Mouse (Mus musculus) limb, embryonic 14.5 days (tissue): ENCODE data around the gene Parp16. TPM values are rescaled to one million over a fixed set of nuclear protein-coding genes. Genes with fewer than 3 reads are reported as not detected.

Source experiments
- ATAC-seq: fragments of 200-750 bp; cut with Nextera tagmentation; 2 replicates; pipeline ENCODE4 v1.8.0; 2017; ENCODE audit warnings: low read depth, moderate number of reproducible peaks, moderate TSS enrichment; ENCODE audit not compliant: low FRiP score
- DNase-seq: peaks from one replicate; pipeline ENCODE4 v3.0.0-alpha.2; 2015; ENCODE audit warnings: low spot score
- H3K27ac ChIP-seq: fragments of 300-500 bp; sonication (generic); replicated peaks from 2 replicates; pipeline ENCODE4 v1.5.1; 2014; ENCODE audit warnings: low read depth, mild to moderate bottlenecking, low read length, moderate library complexity, mixed read lengths
- H3K27me3 ChIP-seq: fragments of 300-500 bp; sonication (generic); 2 replicates; pipeline ENCODE4 v1.6.1; 2014; ENCODE audit warnings: low read length, mixed read lengths; ENCODE audit not compliant: control insufficient read depth, insufficient read depth
- H3K36me3 ChIP-seq: fragments of 300-500 bp; sonication (generic); 2 replicates; pipeline ENCODE4 v1.6.1; 2014; ENCODE audit warnings: mild to moderate bottlenecking, low read length, moderate library complexity, mixed read lengths; ENCODE audit not compliant: control insufficient read depth, insufficient read depth
- H3K4me1 ChIP-seq: fragments of 300-500 bp; sonication (generic); 2 replicates; pipeline ENCODE4 v1.6.1; 2014; ENCODE audit warnings: antibody characterized with exemption, low read length, mixed read lengths; ENCODE audit not compliant: control insufficient read depth, insufficient read depth
- H3K4me2 ChIP-seq: fragments of 300-500 bp; sonication (generic); replicated peaks from 2 replicates; pipeline ENCODE4 v1.6.1; 2014; ENCODE audit warnings: low read depth, mild to moderate bottlenecking, low read length, moderate library complexity; ENCODE audit not compliant: severe bottlenecking
- H3K4me3 ChIP-seq: fragments of 300-500 bp; sonication (generic); replicated peaks from 2 replicates; pipeline ENCODE4 v1.5.1; 2014; ENCODE audit warnings: low read length
- H3K9ac ChIP-seq: fragments of 300-500 bp; sonication (generic); 2 replicates; pipeline ENCODE4 v1.6.1; 2014; ENCODE audit warnings: mild to moderate bottlenecking, low read depth, low read length, moderate library complexity; ENCODE audit not compliant: severe bottlenecking
- H3K9me3 ChIP-seq: fragments of 300-500 bp; sonication (generic); 2 replicates; pipeline ENCODE4 v1.6.1; 2016; ENCODE audit warnings: low read length; ENCODE audit not compliant: control insufficient read depth
- POLR2A ChIP-seq: fragments of 200-500 bp; IDR thresholded peaks from 2 replicates; pipeline ENCODE4 v1.8.0; 2012; ENCODE audit warnings: inconsistent platforms, mild to moderate bottlenecking, moderate library complexity, borderline replicate concordance; ENCODE audit not compliant: insufficient read depth, insufficient read length; ENCODE audit errors: extremely low read depth
- WGBS: fragments of 180-500 bp; shearing (Covaris S2); extraction: QIAGEN DNeasy Blood & Tissue Kit; methylation state at CpG from one replicate; pipeline ENCODE4 v1.1.7; 2014; 5-methylcytosine and 5-hydroxymethylcytosine counted together
- polyA plus RNA-seq, 2 experiments: library from polyadenylated mRNA; depleted of rRNA in 1 of 2; stranded (reverse) in 1 of 2; unstranded in 1 of 2; fragments of >200 nt; fragmentation: Nextera tagmentation in 1 of 2; extraction: Ambion mirVana in 1 of 2; gene quantifications; 2 replicates each; pipeline versions ENCODE4 v1.2.1 to v1.2.3; 2012 to 2014

Parp16 gene
- polyA plus RNA-seq, 2 experiments, result 7.6 TPM

DNA sequence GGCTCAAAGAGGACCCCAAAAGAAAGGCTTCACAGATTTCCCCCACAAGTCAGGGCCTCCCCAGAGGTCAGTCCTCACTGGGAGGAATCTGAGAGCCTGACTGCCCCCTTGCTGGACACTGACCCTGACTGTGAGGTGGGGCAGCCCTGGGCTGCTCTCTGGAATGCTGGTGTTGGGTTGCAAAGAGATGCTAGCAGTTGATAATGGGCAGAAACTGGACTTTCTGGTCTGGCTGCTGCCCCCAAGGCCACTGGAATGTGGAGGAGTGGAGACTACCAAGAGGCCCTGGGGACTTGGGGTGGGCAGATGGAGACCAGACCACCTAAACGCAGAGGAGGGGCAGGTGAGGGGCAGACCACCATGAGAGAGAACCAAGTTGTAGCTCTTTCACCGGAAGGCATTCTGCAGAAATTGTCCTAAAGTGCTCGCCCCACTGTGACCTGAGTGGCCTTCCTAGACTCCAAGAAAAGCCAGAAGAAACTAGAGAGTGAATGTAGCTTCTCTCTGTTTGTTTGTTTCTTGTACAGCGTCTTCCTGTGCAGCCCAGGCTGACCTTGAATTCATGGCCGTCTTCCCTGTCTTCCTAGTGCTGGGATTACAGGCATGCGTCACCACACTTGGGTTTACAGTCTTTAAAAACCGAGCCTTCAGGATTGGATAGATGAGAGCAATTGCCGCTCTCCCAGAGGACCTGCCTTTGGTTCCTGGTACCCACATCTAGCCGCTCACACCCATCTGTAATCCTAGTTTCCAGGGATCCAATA lies 40.3 kb upstream of the Parp16 start:
- Histone ChIP-seq H3K27ac (no peak overlapping the region), H3K4me3 (no peak overlapping the region)

GRCm38 (mm10) chr9:65156604-65157003 lies 38.5 kb upstream of the Parp16 start:
- Histone ChIP-seq H3K4me2 (no peak overlapping the region), H3K4me3 (no peak overlapping the region), H3K9ac (no peak overlapping the region), H3K9me3 (no peaks in the 10 kb centered on the region), H3K27ac (no peak overlapping the region), H3K27me3 (peaks cover 3% of the 10 kb centered on the region), H3K4me1 (peaks cover 6% of the 10 kb centered on the region), H3K36me3 (no peaks in the 10 kb centered on the region)
- WGBS, result 10% methylated on average over 8 of the region's 8 CpGs
- ATAC-seq (no peak), DNase-seq (no peak)
- TF ChIP-seq POLR2A, result no peak

More for the DNA sequence above, 40.3 kb upstream of the Parp16 start:
- Histone ChIP-seq H3K36me3 (no peaks in the 10 kb centered on the region), H3K9ac (no peak overlapping the region), H3K27me3 (no peaks in the 10 kb centered on the region; the same call in 1 of the 2 replicates), H3K4me1 (peaks cover 6% of the 10 kb centered on the region), H3K4me2 (no peak overlapping the region), H3K9me3 (no peaks in the 10 kb centered on the region)
- no peak for TF ChIP-seq POLR2A
- WGBS, result 51% methylated on average over 9 of the region's 9 CpGs
- ATAC-seq (no peak), DNase-seq (no peak)

- Histone ChIP-seq H3K27me3 (peaks cover 14% of the 10 kb centered on the region), H3K36me3 (no peaks in the 10 kb centered on the region), H3K4me2 (no peak overlapping the region), H3K9me3 (no peaks in the 10 kb centered on the region), H3K27ac (no peak overlapping the region), H3K4me1 (peaks cover 6% of the 10 kb centered on the region), H3K9ac (no peak overlapping the region), H3K4me3 (no peak overlapping the region)
- 40% methylated on average over 6 of the region's 6 CpGs for WGBS
- no peak for TF ChIP-seq POLR2A
- ATAC-seq (no peak), DNase-seq (no peak)
Measured at GRCm38 (mm10) chr9:65157631-65158030, 37.5 kb upstream of the Parp16 start.

DNA sequence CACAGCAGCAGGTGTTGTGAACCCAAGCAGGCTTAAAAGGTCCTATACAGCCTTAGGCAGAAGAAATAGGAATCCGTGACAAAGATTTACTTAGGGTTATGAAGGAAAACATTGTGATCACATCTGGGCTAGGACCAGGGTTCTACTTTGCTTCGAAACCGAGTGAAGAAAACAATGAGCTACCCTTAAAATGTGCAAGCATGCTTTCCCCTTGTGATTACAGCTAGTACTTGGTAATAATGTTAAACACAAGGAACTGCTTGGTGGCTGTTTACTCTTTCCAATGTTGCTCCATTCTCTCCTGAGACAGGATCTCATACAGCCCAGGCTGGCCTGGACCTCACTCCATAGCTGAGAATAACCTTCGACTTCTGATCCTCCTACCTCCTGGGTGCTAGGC lies 34.0 kb upstream of the Parp16 start:
- WGBS, result 53% methylated on average over 4 of the region's 4 CpGs
- peaks cover 43% of the 10 kb centered on the region for H3K27me3 ChIP-seq
- TF ChIP-seq POLR2A, result no peak
- H3K9me3 ChIP-seq, result no peaks in the 10 kb centered on the region
- no peak overlapping the region for H3K27ac ChIP-seq
- no peak overlapping the region for H3K4me2 ChIP-seq
- H3K4me3 ChIP-seq, result no peak overlapping the region
- H3K4me1 ChIP-seq, result peaks cover 5% of the 10 kb centered on the region
- no peak for ATAC-seq
- no peak for DNase-seq
- H3K36me3 ChIP-seq, result no peaks in the 10 kb centered on the region
- no peak overlapping the region for H3K9ac ChIP-seq

GRCm38 (mm10) chr9:65161881-65162280 lies 33.3 kb upstream of the Parp16 start:
- peaks cover 5% of the 10 kb centered on the region for H3K4me1 ChIP-seq
- H3K4me2 ChIP-seq, result no peak overlapping the region
- no peak for TF ChIP-seq POLR2A
- no peaks in the 10 kb centered on the region for H3K9me3 ChIP-seq
- 18% methylated on average over 8 of the region's 8 CpGs for WGBS
- ATAC-seq (no peak), DNase-seq (no peak)
- peaks cover 43% of the 10 kb centered on the region for H3K27me3 ChIP-seq
- H3K4me3 ChIP-seq, result no peak overlapping the region
- H3K27ac ChIP-seq, result no peak overlapping the region
- no peaks in the 10 kb centered on the region for H3K36me3 ChIP-seq
- H3K9ac ChIP-seq, result no peak overlapping the region
